Mouse (Mus musculus) midbrain, embryonic 12.5 days (tissue): ENCODE measurements around the gene Igsf8. TPM values are rescaled to one million over a fixed set of nuclear protein-coding genes. Genes with fewer than 3 reads are reported as not detected.

ENCODE experiments used
- ATAC-seq: fragments of 200-750 bp; cut with Nextera tagmentation; 2 replicates; pipeline ENCODE4 v1.8.0; 2017; ENCODE audit warnings: low read depth, moderate TSS enrichment, moderate library complexity; ENCODE audit not compliant: low FRiP score
- H3K27ac ChIP-seq: fragments of 300-500 bp; sonication (generic); replicated peaks from 2 replicates; pipeline ENCODE4 v1.5.1; 2016; ENCODE audit warnings: mild to moderate bottlenecking
- H3K27me3 ChIP-seq: fragments of 300-500 bp; sonication (generic); 2 replicates; pipeline ENCODE4 v1.6.1; 2016; ENCODE audit warnings: mild to moderate bottlenecking
- H3K36me3 ChIP-seq: fragments of 300-500 bp; sonication (generic); 2 replicates; pipeline ENCODE4 v1.6.1; 2016
- H3K4me1 ChIP-seq: fragments of 300-500 bp; sonication (generic); 2 replicates; pipeline ENCODE4 v1.6.1; 2016
- H3K4me2 ChIP-seq: fragments of 300-500 bp; sonication (generic); replicated peaks from 2 replicates; pipeline ENCODE4 v1.6.1; 2016; ENCODE audit warnings: mild to moderate bottlenecking, moderate library complexity
- H3K4me3 ChIP-seq: fragments of 300-500 bp; sonication (generic); 2 replicates; pipeline ENCODE4 v1.5.1; 2016; ENCODE audit warnings: mild to moderate bottlenecking
- H3K9ac ChIP-seq: fragments of 300-500 bp; sonication (generic); replicated peaks from 2 replicates; pipeline ENCODE4 v1.6.1; 2016; ENCODE audit warnings: mild to moderate bottlenecking, moderate library complexity
- H3K9me3 ChIP-seq: fragments of 300-500 bp; sonication (generic); 2 replicates; pipeline ENCODE4 v1.6.1; 2016; ENCODE audit warnings: mild to moderate bottlenecking
- WGBS: fragments of 180-500 bp; shearing (Covaris S2); methylation state at CpG from one replicate; pipeline ENCODE4 v1.1.7; 2016; 5-methylcytosine and 5-hydroxymethylcytosine counted together
- polyA plus RNA-seq: library from polyadenylated mRNA; unstranded; fragments of >200 nt; fragmentation: Nextera tagmentation; extraction: Ambion mirVana; gene quantifications from 2 replicates; pipeline ENCODE4 v1.2.1, GENCODE M21; 2016

The Igsf8 gene
- polyA plus RNA-seq, 1 experiment from 2014 or later: 106 TPM

- H3K4me1 ChIP-seq: peaks cover 40% of the 10 kb centered on the region
- H3K27ac ChIP-seq: no peak overlapping the region
- WGBS: 85% methylated on average over 7 of the region's 7 CpGs
- H3K36me3 ChIP-seq: no peaks in the 10 kb centered on the region
- ATAC-seq: no peak
- no peak overlapping the region for H3K9ac ChIP-seq
- no peak overlapping the region for H3K4me3 ChIP-seq
- no peak overlapping the region for H3K4me2 ChIP-seq
- H3K27me3 ChIP-seq: peaks cover 20% of the 10 kb centered on the region
- no peaks in the 10 kb centered on the region for H3K9me3 ChIP-seq
Observed at GRCm38 (mm10) chr1:172344820-172345219, 83.4 kb downstream of the Igsf8 start.

GRCm38 (mm10) chr1:172346707-172347106, 85.3 kb downstream of the Igsf8 start:
- no peaks in the 10 kb centered on the region for H3K36me3 ChIP-seq
- no peak overlapping the region for H3K4me3 ChIP-seq
- H3K9me3 ChIP-seq: no peaks in the 10 kb centered on the region
- 89% methylated on average over 10 of the region's 10 CpGs for WGBS
- no peak overlapping the region for H3K9ac ChIP-seq
- peaks cover 13% of the 10 kb centered on the region for H3K27me3 ChIP-seq
- peaks cover 44% of the 10 kb centered on the region for H3K4me1 ChIP-seq
- no peak for ATAC-seq
- H3K4me2 ChIP-seq: no peak overlapping the region
- no peak overlapping the region for H3K27ac ChIP-seq

GRCm38 (mm10) chr1:172347382-172347781, 85.9 kb downstream of the Igsf8 start:
- H3K27ac ChIP-seq: no peak overlapping the region
- 91% methylated on average over 12 of the region's 12 CpGs for WGBS
- H3K27me3 ChIP-seq: peaks cover 6% of the 10 kb centered on the region
- H3K36me3 ChIP-seq: no peaks in the 10 kb centered on the region
- H3K9me3 ChIP-seq: no peaks in the 10 kb centered on the region
- no peak overlapping the region for H3K4me3 ChIP-seq
- no peak overlapping the region for H3K9ac ChIP-seq
- H3K4me1 ChIP-seq: peaks cover 46% of the 10 kb centered on the region
- H3K4me2 ChIP-seq: no peak overlapping the region
- no peak for ATAC-seq

GRCm38 (mm10) chr1:172349504-172349903, 88.1 kb downstream of the Igsf8 start:
- peaks cover 10% of the 10 kb centered on the region for H3K27me3 ChIP-seq
- peak; percentile 34 for ATAC-seq
- H3K9me3 ChIP-seq: no peaks in the 10 kb centered on the region
- H3K36me3 ChIP-seq: no peaks in the 10 kb centered on the region
- WGBS: 36% methylated on average over 5 of the region's 5 CpGs
- peaks cover 49% of the 10 kb centered on the region for H3K4me1 ChIP-seq
- H3K4me2 ChIP-seq: peak overlapping the region; percentile 38
- no peak overlapping the region for H3K4me3 ChIP-seq
- H3K9ac ChIP-seq: peak overlapping the region; percentile 45; the same call in 1 of the 2 replicates
- H3K27ac ChIP-seq: peak overlapping the region; percentile 94

GRCm38 (mm10) chr1:172349916-172350812, 88.7 kb downstream of the Igsf8 start:
- Histone ChIP-seq H3K36me3 (no peaks in the 10 kb centered on the region), H3K27me3 (peaks cover 10% of the 10 kb centered on the region), H3K4me3 (0 out of 2 replicates have a peak overlapping the region, but pooled peaks have one; percentile 1), H3K4me2 (peak overlapping the region; percentile 38), H3K9me3 (no peaks in the 10 kb centered on the region), H3K9ac (peak overlapping the region; percentile 45), H3K4me1 (peaks cover 55% of the 10 kb centered on the region), H3K27ac (peak overlapping the region; percentile 94)
- 6% methylated on average over 19 of the region's 19 CpGs for WGBS
- peak; percentile 98 for ATAC-seq

DNA sequence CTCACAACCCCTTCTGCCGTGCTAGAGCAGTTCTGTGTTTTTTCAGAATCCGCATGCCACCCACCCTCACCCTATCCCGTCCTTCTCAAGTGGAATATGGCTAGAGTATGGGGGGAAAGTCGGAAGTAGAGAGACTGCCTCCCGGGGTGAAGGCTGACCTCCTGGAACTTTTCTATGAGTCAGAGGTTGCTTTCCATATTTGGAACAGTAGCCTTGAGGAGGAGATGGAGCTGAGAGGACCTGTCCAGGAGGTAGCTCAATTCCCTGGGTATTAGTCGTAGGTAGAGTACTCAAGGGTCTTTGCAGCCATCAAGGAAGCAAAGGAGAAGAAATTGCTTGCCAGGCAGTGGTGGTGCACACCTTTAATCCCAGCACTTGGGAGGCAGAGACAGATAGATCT, 90.6 kb downstream of the Igsf8 start:
- Histone ChIP-seq H3K9me3 (no peaks in the 10 kb centered on the region), H3K27ac (no peak overlapping the region), H3K4me1 (peaks cover 67% of the 10 kb centered on the region), H3K4me3 (no peak overlapping the region), H3K36me3 (no peaks in the 10 kb centered on the region), H3K27me3 (peaks cover 11% of the 10 kb centered on the region), H3K9ac (no peak overlapping the region), H3K4me2 (no peak overlapping the region)
- no peak for ATAC-seq
- 81% methylated on average over 6 of the region's 6 CpGs for WGBS

DNA sequence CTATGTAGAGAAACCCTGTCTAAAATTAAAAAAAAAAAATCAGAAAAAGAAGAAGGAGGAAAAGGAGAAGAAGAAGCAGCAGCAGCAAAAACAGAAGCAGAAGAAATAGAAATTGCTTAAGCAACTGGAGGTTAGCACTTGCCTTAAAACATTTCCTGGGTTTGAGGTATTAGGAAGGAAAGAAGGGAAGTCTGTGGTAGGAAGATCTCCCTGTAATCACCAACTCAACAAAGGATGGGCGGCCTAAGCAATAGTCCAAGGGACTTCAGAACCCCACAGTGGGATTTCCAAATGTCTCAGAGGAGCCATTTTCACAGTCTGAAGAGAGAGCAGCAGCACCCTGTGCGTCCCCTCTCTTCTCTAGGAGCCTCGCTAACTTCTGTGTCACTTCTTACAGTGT, 91.0 kb downstream of the Igsf8 start:
- ATAC-seq: no peak
- Histone ChIP-seq H3K4me2 (no peak overlapping the region), H3K27ac (no peak overlapping the region), H3K9ac (no peak overlapping the region), H3K27me3 (peaks cover 16% of the 10 kb centered on the region), H3K9me3 (no peaks in the 10 kb centered on the region), H3K4me3 (no peak overlapping the region), H3K36me3 (no peaks in the 10 kb centered on the region), H3K4me1 (peaks cover 67% of the 10 kb centered on the region)
- WGBS: 90% methylated on average over 3 of the region's 3 CpGs

DNA sequence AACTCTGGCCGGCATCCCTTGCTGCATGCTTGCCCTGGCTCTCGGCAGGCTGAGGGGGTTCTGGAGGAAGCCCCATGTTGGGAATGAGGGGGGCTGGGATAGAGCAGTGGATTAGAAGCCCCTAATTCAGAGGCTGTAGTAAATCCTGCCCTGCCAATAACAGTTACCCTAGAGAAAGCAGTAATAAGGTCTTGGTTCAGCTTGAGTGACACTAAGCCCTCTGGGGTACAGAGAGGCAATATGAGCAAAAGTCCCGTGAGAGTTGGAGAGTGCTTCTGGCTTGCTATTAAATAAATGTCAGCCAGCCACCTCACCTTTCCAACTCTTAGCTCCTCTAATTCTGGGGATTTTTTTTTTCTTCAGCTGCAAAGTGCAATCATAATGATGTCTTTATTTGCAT, 93.9 kb downstream of the Igsf8 start:
- no peak; the same call in 1 of the 2 replicates for ATAC-seq
- no peaks in the 10 kb centered on the region for H3K9me3 ChIP-seq
- H3K9ac ChIP-seq: no peak overlapping the region; the same call in 1 of the 2 replicates
- H3K27me3 ChIP-seq: peaks cover 16% of the 10 kb centered on the region
- H3K4me2 ChIP-seq: no peak overlapping the region
- H3K4me1 ChIP-seq: peaks cover 59% of the 10 kb centered on the region
- WGBS: 17% methylated on average over 3 of the region's 3 CpGs
- H3K4me3 ChIP-seq: no peak overlapping the region
- no peaks in the 10 kb centered on the region for H3K36me3 ChIP-seq
- H3K27ac ChIP-seq: peak overlapping the region; percentile 76

- H3K4me2 ChIP-seq: no peak overlapping the region
- no peak overlapping the region for H3K4me3 ChIP-seq
- H3K4me1 ChIP-seq: peaks cover 40% of the 10 kb centered on the region
- no peak overlapping the region for H3K9ac ChIP-seq
- ATAC-seq: no peak
- H3K9me3 ChIP-seq: no peaks in the 10 kb centered on the region
- no peak overlapping the region for H3K27ac ChIP-seq
- 11% methylated on average over 1 of the region's 1 CpGs for WGBS
- H3K36me3 ChIP-seq: no peaks in the 10 kb centered on the region
- peaks cover 15% of the 10 kb centered on the region for H3K27me3 ChIP-seq
Observed at GRCm38 (mm10) chr1:172357550-172357949, 96.1 kb downstream of the Igsf8 start.

- ATAC-seq: no peak
- Histone ChIP-seq H3K27me3 (peaks cover 11% of the 10 kb centered on the region), H3K9me3 (no peaks in the 10 kb centered on the region), H3K36me3 (no peaks in the 10 kb centered on the region), H3K27ac (no peak overlapping the region), H3K4me1 (peaks cover 35% of the 10 kb centered on the region), H3K4me3 (no peak overlapping the region), H3K4me2 (no peak overlapping the region), H3K9ac (no peak overlapping the region)
- whole genome bisulfite sequencing: 65% methylated on average over 10 of the region's 10 CpGs
Observed at GRCm38 (mm10) chr1:172358341-172358740, 96.9 kb downstream of the Igsf8 start.

GRCm38 (mm10) chr1:172364684-172365083, 103.2 kb downstream of the Igsf8 start:
- no peak; the same call in 1 of the 2 replicates for ATAC-seq
- H3K4me2 ChIP-seq: no peak overlapping the region
- H3K36me3 ChIP-seq: no peaks in the 10 kb centered on the region
- peaks cover 7% of the 10 kb centered on the region; the same call in 1 of the 2 replicates for H3K4me1 ChIP-seq
- H3K4me3 ChIP-seq: no peak overlapping the region
- no peaks in the 10 kb centered on the region for H3K9me3 ChIP-seq
- no peak overlapping the region for H3K9ac ChIP-seq
- no peak overlapping the region for H3K27ac ChIP-seq
- peaks cover 18% of the 10 kb centered on the region for H3K27me3 ChIP-seq
- WGBS: 9% methylated on average over 6 of the region's 6 CpGs

- H3K4me1 ChIP-seq: peaks cover 7% of the 10 kb centered on the region; the same call in 1 of the 2 replicates
- H3K9ac ChIP-seq: 0 out of 2 replicates have a peak overlapping the region, but pooled peaks have one; percentile 20
- no peaks in the 10 kb centered on the region for H3K9me3 ChIP-seq
- WGBS: 30% methylated on average over 23 of the region's 23 CpGs
- peaks cover 20% of the 10 kb centered on the region for H3K27me3 ChIP-seq
- H3K36me3 ChIP-seq: no peaks in the 10 kb centered on the region
- no peak overlapping the region for H3K27ac ChIP-seq
- no peak overlapping the region for H3K4me3 ChIP-seq
- peak; percentile 32; the same call in 1 of the 2 replicates for ATAC-seq
- 0 out of 2 replicates have a peak overlapping the region, but pooled peaks have one; percentile 19 for H3K4me2 ChIP-seq
Observed at GRCm38 (mm10) chr1:172368768-172369418, 107.5 kb downstream of the Igsf8 start.
